Mouse (Mus musculus): ENCODE data around the gene Tmem53.

Tmem53 gene

DNA sequence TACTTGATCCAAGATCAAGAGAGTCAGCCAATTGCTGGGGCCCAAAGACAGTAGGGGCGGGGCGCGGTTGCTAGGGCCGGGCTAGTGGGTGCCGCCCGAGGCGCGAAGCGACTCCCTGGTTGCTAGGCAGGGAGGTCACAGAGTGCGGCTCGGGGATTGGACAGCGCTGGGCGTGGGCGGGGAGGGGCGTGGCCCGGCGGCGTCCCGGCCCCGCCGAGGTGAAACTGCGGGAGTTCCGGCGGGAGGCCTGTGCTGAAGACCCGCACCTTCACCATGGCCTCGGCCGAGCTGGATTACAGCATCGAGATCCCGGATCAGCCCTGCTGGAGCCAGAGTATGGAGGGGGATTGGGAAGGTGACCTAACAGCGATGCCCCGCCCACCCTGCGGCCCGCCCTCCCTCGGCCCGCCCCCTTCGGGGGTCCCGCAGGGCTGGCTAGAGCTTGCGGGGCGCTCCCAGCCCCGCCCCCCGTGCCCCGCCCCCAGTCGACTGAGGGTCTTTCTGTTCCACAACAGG, at the start of gene Tmem53, which contains the start of gene Armh1:
Gene Tmem53, plus strand, starts transcription at position 151 of the 516 bp plus-strand sequence.
Gene Armh1, minus strand, starts transcription at position 325 of the 516 bp plus-strand sequence.
- DNase-seq = peak; percentile 97

DNA sequence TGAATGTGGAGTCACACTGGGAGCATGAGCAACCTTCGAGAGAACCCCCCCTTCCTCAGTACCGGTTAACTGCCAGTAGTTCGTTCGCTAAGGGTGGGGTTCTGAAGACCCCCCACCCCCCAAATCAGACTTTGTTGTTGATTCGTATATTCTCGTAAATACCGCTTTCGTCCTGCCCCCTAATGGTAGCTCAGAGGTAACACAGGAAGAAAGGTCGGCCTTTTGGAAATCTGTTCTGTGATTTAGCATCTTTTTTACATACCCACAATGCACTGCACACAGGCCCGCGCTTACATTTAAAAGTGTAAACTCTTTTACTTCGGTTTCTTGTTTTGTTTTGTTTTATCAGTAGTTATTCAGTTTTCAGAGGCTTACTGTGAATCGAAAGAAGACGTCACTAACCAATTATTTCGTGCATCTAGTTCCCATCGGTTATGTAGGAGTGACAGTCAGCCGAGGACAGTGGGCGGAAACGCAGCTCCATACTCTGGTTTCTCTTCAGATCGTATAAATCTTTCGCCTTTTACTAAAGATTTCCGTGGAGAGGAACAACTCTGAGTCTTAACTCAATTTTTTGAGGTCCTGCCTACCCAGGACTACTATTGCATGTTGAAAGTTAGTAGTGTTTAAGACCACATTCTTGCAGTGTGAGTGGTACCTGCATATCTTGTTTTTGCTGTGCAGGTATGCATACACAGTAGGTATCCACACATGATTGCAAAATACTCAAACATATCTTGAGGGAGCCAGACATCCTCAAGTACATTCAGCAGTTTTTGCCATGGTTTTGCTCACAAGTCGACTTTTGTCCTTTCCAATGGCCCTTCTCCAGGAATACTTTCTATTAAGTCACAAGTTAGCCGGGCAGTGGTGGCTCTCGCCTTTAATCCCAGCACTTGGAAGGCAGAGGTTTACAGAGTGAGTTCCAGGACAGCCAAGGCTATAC, 49.4 kb upstream of the Tmem53 start:
- DNase-seq = peak; percentile 37

DNA sequence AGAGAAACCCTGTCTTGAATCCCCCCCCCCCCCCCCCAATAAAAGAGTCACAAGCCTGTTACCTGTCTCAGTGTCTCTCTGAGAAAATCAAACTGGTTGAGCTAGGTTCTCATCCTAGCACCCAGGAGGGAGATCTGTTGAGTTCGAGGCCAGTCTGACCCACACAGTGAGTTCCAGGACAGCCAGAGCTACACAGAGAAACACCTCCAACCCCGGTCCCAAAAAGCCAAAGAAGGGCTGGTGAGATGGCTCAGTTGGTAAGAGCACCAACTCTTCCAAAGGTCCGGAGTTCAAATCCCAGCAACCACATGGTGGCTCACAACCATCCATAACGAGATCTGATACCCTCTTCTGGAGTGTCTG, 48.8 kb upstream of the Tmem53 start:
- no peak for DNase-seq

DNA sequence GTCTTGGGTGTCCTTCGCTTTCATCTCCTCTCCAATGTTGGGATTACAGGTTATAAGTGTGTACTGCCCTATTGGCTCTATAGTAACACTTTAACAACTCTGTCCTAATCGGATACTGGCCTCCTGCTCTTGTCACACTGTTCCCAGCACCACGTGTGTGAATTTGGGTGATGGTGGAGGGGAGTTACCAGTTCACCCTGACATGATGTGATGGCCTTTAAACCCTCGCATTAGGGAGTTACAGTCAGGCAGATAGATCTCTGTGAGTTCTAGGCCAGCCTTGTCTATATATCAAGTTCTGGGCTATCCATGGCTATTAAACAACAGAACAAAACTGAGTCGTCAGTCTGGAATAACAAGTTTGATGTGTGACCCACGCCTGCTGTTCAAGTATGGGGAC, 42.2 kb upstream of the Tmem53 start:
- no peak for DNase-seq

DNA sequence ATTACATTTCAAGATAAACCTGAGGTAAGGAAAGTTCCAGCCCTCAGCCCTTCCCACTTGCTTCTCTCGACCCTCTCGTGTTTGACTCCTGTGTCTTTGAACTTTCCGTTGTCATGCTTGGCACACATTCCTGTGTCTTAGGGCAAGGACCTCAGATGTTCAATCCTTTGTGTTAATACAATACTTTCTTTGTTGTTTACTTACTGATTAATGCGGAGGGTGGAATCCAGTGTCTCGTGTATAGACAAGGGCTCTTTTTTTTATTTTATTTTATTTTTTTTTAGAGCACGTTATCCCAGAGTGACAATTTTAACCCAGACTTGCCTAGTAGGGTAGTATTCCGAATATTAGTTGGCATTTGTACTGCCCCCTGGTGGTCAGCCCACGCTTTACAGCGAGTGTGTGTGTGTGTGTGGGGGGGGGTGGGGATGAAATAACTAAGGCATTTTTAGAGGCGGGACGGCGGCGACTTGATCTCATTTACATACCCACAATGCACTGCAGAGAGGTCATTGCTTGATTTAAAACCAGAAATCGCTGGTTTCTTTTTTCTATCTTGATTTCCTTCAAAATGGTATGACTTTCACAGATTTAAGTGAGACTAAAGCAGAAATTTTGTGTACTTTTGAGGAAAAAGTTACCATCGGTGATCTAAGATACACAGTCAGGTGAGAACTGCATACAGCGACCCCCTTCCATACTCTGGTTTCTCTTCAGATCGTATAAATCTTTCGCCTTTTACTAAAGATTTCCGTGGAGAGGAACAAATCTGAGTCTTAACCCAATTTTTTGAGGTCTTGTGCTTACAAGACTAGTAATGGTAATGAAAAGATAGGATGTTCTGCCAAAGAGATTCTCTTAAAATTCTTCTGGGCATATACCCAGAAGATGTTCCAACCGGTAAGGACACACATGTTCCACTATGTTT, 41.3 kb upstream of the Tmem53 start:
- peak; percentile 87 for DNase-seq

DNA sequence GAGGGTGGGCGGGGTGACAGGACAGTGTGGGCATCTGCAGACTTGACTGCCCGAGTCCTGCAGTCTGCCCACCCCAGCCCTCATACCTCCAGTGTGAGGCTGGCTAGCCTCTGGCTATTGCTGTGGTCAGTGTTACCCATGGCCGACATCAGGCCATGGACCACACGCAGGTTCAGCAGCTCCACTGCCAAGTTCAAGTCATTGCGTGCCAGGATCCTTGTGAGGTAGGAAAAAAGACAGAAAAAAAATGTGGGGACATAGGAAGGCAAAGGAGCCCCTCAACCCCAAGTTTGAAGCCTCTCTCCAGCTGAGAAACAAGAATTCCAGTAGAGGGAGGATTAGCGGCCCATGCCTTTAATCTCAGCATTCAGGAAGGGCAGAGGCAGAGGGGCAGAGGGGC, 37.5 kb upstream of the Tmem53 start:
- no peak for DNase-seq

DNA sequence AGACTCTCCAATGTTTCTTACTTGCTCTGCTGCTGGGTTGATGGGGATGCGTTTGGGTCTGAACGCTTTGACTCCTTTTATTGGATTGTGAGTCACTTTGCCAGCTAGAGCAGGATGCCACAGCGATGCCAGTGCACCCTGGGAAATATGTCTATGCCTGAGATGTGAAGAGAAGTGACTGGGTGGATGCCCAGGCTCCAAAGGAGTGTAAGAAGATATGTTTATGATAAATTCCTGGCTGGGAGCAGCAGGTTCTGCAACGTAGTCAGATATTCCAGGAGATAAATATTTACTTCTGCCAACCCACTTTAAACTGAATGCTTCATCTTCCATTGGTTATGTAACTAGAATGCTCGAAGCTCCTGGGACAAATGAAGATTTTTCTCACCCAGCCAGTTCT, 34.7 kb upstream of the Tmem53 start:
- no peak for DNase-seq

DNA sequence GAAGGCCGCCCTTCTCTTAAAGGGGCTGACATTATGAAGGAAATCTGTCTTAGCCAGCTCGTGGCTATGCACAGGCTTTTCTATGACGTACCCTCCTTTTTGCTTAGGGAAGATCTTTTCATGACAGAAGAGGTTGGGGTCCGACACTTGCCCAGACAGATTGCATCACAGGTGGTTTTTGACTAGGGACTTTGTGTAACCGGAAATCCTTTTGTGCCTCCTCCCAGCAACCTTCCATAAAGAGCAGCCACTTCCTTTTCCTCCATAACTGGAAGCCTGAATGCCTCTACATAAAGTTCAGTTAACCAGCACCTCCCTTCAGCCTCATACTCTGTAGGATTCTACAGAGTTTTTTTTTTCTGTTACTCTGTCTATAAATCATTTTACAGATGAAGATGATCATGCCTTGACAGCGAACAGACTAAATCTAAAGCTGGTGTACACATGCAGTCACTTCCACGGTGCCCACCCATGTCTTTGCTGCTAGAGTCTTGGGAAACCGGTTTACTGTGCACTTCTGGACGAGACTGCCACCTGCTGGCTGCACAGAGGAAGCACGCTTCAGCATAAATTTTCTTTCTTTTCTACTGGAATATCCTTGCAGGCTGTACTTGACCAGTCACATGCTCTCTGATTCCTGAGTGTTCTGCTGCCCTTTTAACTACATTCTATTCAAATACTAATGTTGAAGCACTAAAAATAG, 33.1 kb upstream of the Tmem53 start:
- peak; percentile 67 for DNase-seq

DNA sequence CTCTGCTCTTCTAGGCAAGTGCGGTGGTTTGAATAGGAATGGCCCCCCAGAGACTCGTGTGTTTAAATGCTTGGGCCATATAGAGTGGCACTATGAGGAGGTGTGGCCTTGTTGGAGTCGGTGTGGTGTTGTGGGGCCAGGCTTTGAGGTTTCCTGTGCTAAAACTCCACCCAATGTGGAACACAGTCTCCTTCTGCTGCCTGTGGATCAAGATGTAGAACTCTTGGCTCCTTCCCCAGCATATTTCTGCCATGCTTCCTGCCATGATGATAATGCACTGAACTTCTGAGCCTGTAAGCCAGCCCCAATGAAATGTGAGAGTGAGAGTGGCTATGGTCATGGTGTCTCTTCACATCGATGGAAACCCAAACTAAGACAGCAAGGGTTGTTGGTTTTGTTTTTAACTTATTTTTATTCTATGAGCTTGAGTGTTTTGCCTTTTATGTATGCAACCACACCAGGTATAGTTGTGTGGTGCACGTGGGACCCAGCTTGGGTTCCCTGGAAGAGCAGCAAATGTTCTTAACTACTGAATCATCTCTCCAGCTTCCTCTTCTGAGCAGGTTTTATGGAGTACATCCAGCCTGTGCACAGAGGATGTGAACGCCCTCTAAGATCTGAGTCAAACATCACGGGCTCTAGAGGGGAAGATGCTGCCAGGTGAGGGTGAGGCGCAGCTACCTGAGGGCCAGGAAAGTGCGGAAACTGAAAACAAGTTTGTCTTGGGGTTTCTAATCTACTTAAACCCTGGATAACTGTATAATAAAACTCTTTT, 30.8 kb upstream of the Tmem53 start:
- DNase-seq = no peak

DNA sequence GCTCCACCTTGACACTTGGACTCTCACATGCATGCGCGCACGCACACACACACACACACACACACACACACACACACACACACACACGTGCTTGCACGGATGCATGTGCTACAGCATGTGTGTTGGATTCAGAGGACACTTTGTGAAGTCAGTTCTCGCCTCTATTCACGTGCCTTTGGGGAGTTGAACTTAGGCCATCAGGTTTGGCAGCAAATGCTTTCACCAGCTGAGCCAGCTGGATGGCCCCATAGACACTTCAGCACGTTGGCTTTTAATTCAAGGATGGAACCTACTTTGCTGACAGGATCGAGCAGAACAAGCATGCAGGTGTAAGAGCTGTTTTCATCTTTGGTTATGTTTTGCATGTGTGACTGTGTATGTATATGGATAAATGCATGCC, 29.9 kb upstream of the Tmem53 start:
- DNase-seq = no peak

DNA sequence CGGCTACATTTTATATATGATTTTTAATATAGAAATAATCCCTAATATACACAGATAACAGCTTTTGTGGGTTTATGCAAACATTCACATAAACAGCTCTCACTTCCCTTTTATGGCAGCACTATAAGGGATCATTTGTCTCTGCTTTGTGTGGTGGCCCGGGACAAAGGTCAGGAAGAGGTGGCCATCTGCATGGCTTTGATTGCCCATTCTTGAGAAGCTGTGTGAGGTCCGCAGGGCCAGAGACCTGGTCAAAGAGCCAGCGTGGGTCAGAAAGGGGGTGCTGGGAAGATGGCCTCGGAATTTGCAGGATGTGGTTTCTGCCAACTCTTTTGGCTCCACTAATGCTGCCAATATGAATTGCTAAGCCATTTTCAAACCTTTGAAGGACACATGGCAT, 28.8 kb upstream of the Tmem53 start:
- DNase-seq = no peak

DNA sequence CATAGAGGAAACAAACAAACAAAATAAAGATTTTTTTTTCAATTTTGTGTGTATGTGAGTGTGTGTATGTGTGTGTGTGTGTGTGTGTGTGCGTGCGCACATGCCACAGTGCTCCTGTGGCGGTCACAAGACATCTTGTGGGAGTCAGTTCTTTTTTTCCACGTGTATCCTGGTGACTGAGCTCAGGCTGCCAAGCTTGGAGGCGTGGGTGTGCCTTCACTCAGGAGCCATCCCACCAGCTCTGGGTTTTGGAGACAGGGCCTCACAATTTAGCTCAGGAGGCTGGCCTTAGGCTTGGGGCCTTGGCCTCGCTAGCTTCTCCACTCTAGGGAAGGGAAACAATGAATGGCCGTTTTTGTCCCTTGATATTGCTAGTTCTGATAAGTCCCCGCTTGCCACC, 27.6 kb upstream of the Tmem53 start:
- no peak for DNase-seq

DNA sequence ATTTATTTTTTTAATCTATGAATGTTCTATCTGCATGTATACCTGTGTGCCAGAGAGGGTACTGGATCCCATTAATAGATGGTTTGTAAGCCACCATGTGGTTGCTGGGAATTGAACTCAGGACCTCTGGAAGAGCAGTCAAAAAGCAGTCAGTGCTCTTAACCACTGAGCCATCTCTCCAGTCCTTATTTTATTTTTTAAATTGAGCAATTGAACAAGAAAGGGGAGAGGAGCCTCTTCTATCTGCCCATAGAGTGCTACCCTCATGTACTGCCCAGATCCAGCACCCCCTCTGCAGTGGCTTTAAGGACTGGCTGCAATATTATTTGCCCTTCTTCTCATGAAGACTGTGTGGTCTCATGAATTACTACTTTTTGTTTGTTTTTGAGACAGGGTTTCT, 26.5 kb upstream of the Tmem53 start:
- no peak for DNase-seq

DNA sequence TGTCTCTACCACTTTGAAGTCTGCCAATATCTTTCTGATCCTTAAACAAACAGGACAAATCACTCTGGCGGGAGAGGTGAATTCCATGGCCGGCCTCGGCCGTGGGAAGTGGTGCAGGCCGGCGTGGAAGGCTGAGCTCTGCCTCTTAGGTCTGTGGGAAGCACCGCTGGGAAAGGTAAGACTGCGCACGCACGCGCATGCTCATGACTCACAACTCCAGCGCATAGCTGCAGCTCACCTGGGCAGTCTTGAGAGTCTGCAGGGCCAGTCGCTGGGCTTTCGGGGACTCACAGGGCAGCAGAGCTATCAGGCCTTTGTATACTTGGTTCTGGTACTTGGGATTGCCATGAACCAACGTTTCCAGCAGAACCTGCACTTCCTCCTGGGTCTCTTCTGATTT, 22.2 kb upstream of the Tmem53 start:
- no peak for DNase-seq

DNA sequence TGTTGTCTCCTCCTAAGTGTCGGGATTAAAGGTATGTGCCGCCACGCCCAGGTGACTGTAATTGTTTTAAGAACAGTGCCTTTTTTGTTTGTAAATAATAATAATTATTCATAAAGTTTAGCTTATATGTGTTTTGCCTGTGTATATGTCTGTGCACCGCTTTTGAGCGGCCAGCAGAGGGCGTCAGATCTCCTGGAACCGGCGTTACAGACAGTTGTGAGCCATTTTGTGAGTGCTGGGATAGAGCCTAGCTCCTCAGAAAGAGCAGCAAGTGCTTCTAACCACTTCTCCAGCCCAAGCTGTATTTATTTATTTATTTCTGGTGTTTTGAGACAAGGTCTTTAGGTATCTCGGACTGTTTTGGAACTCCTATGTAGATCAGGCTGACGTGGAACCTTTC, 21.4 kb upstream of the Tmem53 start:
- DNase-seq = peak; percentile 24

DNA sequence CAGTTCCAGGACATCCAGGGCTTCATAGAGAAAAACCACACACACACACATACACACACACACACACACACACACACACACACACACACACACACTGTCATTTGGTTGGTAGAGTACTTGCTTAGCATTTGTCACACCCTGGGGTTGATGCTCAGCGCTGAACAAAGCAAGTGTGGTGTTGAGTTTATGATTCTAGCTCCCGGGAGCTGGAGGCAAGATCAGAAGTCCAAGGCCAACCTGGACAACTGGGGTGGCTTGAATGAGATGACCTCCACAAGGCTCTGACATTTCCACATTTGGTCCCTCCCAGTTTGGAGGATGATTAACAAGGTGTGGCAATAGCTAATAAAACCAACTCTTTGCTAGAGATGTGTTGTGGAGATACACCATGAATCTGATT, 20.5 kb upstream of the Tmem53 start:
- DNase-seq = peak; percentile 13

DNA sequence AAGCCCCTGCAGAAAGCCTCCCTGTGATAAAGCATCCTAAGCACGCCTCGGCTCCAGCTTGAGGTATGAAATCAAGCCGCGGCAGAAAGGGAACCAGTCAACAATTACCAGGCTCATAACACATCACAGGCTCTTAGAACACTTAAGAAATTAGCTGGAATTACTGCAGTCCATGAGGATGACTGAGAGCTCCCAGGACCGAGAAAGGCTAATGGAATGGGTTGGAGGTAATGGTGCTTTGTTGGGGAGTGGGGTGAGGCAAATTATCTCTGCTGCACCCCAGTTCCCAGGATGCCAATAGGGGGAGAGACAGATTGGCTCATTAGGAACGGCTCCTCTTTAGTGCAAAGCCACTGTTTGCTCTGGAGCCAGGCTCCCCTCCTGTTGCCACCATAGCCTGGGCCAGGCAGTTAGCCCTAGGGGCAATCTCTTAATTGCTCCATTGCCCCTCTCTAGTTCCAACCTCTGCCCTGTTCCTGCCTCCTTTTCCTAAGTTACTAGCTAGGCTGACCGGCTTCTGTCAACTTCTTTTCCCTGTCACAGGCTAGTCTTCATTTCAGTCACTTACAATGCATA, 17.5 kb upstream of the Tmem53 start:
- no peak for DNase-seq

DNA sequence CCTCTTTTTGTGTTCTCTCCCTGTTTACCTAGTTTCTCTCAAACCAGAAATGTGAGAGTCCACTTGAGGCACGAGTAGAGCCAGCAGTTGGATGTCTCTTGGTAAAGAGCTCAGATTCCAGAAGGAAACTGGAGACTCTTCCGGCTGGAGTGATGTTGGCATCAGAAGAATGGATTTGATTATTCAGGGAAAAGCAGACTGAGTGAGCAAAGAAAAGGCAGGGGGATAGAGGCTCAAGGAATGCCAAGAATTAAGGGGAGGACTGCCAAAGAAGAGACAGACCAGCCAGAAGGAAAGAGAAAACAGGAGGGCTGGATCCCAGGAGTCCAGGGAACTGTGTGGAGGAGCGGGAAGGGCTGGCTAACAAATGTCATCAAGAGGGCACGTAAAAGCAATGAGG, 15.9 kb upstream of the Tmem53 start:
- DNase-seq = no peak

DNA sequence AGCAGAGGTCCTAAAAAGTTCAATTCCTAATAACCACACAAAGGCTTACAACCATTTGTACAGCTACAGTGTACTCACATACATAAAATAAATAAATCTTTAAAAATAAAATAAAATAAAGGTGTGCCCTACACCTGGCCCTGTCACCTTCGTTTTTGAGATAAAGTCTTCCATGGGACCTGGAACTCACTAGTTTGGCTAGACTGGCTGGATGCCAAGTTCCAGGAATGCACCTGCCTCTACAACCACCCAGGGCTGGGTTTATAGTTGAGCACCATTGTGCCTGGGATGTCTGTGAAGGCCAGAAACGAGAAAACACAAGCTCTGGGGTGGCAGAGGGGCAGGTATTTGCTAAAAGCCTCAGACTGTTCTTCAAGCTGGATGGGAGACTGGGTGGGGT, 12.6 kb upstream of the Tmem53 start:
- DNase-seq = no peak

DNA sequence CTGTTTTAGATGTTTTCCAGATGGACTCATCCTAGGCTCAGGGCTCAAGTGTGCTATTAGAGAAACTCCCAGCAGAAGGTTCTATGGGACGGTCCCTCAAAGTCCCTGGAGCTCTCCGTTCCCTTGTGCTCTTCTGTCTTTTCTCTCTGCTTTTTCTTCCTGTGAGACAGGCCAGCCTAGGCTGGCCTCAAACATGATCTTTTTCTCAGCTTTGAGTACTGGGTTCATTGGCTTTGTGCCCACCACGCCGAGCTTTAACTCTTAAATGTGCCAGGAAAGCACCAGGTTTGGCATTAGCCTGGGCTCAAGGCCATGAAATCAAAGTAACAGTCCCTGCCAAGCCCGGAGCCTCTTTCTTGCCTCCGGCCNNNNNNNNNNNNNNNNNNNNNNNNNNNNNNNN, 10.9 kb upstream of the Tmem53 start:
- DNase-seq = no peak

DNA sequence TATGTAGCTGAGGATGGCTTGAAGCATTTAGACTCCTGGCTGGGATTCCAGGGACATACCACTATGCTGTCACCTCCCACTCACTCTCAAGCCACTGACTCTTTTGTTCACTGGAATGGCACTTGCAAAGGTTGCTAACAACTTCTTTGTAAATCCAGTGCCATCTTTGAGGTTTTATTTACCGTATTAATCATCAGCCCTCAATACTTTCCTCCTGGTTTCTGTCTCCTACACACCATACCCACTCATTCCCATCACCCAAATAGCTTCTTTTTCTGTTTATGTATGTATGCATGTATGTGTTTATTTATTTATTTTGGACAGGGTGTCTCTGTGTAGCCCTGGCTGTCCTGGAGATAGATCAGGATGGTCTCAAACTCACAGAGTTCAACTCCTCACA, 769 bp upstream of the Tmem53 start:
- no peak for DNase-seq

DNA sequence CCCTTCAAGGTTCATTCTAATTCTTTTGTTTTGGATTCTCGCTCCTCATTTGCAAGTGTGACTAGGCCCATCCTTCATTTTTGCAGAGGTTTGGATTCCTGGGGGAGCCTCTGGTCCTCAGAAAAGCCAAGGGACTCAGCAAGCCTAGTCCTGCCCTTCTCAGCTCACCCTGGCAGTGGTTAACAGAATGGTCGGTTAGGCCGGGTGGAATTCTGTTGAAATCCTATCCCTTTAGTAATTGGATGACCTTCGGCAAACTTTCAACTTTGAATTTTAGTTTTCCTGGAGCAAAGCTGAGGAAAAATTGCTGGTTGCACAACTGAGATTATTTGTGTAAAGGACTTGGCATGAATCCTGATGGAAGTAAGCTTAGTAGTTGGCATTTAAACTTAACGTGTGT, 600 bp downstream of the Tmem53 start:
- DNase-seq = no peak

Data from liver (tissue).